ENCODE assay signal across 15 mouse cellular contexts in the genomic region with DNA sequence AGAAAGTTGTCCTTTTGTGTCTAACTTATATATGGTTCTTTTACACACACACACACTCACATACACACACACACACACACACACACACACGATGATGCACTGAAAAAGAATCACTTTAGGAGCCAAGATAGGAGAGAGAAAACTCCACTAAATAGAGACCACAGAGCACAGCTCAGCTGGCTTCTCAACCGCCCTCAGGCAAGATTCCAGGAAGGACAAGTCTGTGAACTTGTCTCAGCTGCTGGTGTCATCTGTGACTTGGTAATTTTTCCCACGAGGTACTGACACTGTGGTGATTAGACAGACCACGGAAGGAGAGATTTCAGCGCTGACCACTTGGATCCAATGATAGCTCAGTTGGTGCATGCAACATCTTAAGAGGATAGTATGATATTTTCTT.
DNase-seq lines count a peak whose midpoint lies in the region.
"Had no signal": no experiment of that assay in that cellular context is flagged by ENCODE, and none has a peak within 500 bp of the region (broad histone marks: within the 10 kb centered on the region; RNA-seq: fewer than 3 reads in every experiment).

No protein-coding gene starts in this region.

- DNase-seq in cerebellum, postnatal 10 days, result peak; percentile 22 to 34
- no peak for DNase-seq in cerebellum, adult 8-10 months
- DNase-seq in kidney, adult 9 months, result peak; percentile 34
- DNase-seq in kidney, adult 8-10 months, result no peak
- DNase-seq in lung, postnatal 10 days, result peak; percentile 10
- DNase-seq in lung, postnatal 14 days, result no peak
- no peak for DNase-seq in heart, adult 11 months
- DNase-seq: adrenal gland, adult 2 months; adrenal gland, postnatal 25 days; cerebellum, adult 18-20 months; cerebellum, postnatal 14 days; embryo, embryonic 11 days; gastrocnemius, postnatal 10 days; heart, adult 2 months; heart, postnatal 14 days had no signal

Comparison
In these comparisons a context has a peak if more than half of its experiments do, and no peak if none do; other contexts are left out.
1. DNase-seq: peak in cerebellum, postnatal 10 days (2 of 2), kidney, adult 9 months (single experiment) and lung, postnatal 10 days (single experiment); none in cerebellum, adult 8-10 months (single experiment), kidney, adult 8-10 months (0 of 2), lung, postnatal 14 days (single experiment) and heart, adult 11 months (single experiment).